Mouse (Mus musculus) kidney, adult 2 months (tissue): ENCODE data around the gene Rwdd4a.

Experiments
- CTCF ChIP-seq: fragments of 200-500 bp; conservative IDR thresholded peaks from 2 replicates; pipeline ENCODE4 v1.5.1; 2011; ENCODE audit warnings: low read depth, mild to moderate bottlenecking, control low read depth, low read length, moderate library complexity, mixed read lengths; ENCODE audit not compliant: insufficient read depth, insufficient read length
- POLR2A ChIP-seq: fragments of 200-500 bp; IDR thresholded peaks from one replicate; pipeline ENCODE4 v1.6.1; 2011; ENCODE audit warnings: low read depth, low read length, control low read depth

DNA sequence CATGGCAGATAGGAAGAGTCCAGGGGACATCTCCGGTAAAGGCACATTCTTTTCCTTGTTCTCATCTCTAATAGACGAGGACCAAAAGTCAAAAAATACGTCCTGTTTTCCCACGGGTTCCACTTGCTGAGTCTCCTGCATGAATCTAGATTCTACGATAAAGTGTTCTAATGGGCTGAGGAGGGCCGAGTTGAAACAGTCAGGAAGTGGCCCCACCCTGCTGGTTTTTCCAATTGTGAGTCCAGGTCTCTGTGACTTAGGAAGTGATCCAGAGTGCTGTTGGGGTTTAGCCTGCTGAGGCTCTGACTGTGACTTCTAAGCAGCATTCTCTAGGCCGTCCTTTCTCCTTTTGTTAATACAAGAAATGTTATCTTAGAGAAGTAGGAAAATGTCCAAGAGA is 23.0 kb downstream of the Rwdd4a start:
- no peak for TF ChIP-seq POLR2A
- no peak for TF ChIP-seq CTCF
